Mouse (Mus musculus) limb, embryonic 13.5 days (tissue): ENCODE data around the gene Rpn2. TPM values are rescaled to one million over a fixed set of nuclear protein-coding genes. Genes with fewer than 3 reads are reported as not detected.

Source experiments
- ATAC-seq: fragments of 200-750 bp; cut with Nextera tagmentation; 2 replicates; pipeline ENCODE4 v1.8.0; 2017; ENCODE audit warnings: low read depth, moderate number of reproducible peaks, moderate TSS enrichment; ENCODE audit not compliant: low FRiP score
- H3K27ac ChIP-seq: fragments of 300-500 bp; sonication (generic); 2 replicates; pipeline ENCODE4 v1.5.1; 2015; ENCODE audit warnings: inconsistent platforms, mild to moderate bottlenecking, moderate library complexity
- H3K27me3 ChIP-seq: fragments of 300-500 bp; sonication (generic); 2 replicates; pipeline ENCODE4 v1.6.1; 2015; ENCODE audit warnings: mild to moderate bottlenecking, inconsistent platforms
- H3K36me3 ChIP-seq: fragments of 300-500 bp; sonication (generic); 2 replicates; pipeline ENCODE4 v1.6.1; 2015; ENCODE audit warnings: inconsistent platforms, mild to moderate bottlenecking, moderate library complexity
- H3K4me1 ChIP-seq: fragments of 300-500 bp; sonication (generic); 2 replicates; pipeline ENCODE4 v1.6.1; 2015; ENCODE audit warnings: inconsistent platforms
- H3K4me2 ChIP-seq: fragments of 300-500 bp; sonication (generic); replicated peaks from 2 replicates; pipeline ENCODE4 v1.6.1; 2015; ENCODE audit warnings: inconsistent platforms, mild to moderate bottlenecking, moderate library complexity
- H3K4me3 ChIP-seq: fragments of 300-500 bp; sonication (generic); 2 replicates; pipeline ENCODE4 v1.5.1; 2015; ENCODE audit warnings: moderate library complexity, mild to moderate bottlenecking, inconsistent platforms
- H3K9ac ChIP-seq: fragments of 300-500 bp; sonication (generic); 2 replicates; pipeline ENCODE4 v1.6.1; 2015; ENCODE audit warnings: mild to moderate bottlenecking, inconsistent platforms
- H3K9me3 ChIP-seq: fragments of 300-500 bp; sonication (generic); 2 replicates; pipeline ENCODE4 v1.6.1; 2016; ENCODE audit warnings: inconsistent platforms
- WGBS: fragments of 180-500 bp; shearing (Covaris S2); methylation state at CpG from one replicate; pipeline ENCODE4 v1.1.7; 2015; 5-methylcytosine and 5-hydroxymethylcytosine counted together
- polyA plus RNA-seq: library from polyadenylated mRNA; unstranded; fragments of >200 nt; fragmentation: Nextera tagmentation; extraction: Ambion mirVana; gene quantifications from 2 replicates; pipeline ENCODE4 v1.2.1, GENCODE M21; 2015

The Rpn2 gene
- polyA plus RNA-seq, 1 experiment from 2014 or later: 325 TPM

DNA sequence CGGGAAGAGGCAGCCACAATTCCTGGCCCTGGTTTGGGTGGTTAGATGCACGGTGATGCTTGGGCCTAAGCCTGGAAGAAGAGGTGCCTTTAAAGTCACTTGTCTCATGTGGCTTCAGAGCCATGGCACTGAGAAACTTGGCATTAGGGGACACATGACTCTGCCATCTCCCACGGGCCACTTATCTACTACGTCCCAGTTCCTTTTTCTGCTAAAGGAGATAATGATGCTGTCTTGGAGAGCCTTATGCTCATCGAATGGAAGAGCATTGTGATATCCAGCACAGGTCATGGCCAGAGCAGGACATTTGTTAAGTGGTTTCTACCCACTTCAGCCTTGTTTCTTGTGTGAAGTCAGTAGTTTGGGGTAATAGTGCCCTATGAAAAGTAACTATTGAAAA, 10.2 kb downstream of the Rpn2 start:
- Histone ChIP-seq H3K9ac (no peak overlapping the region), H3K4me3 (no peak overlapping the region), H3K4me2 (no peak overlapping the region), H3K27ac (no peak overlapping the region), H3K27me3 (no peaks in the 10 kb centered on the region), H3K9me3 (no peaks in the 10 kb centered on the region), H3K36me3 (peaks cover 88% of the 10 kb centered on the region), H3K4me1 (peaks cover 4% of the 10 kb centered on the region; the same call in 1 of the 2 replicates)
- WGBS: 88% methylated on average over 5 of the region's 5 CpGs
- no peak for ATAC-seq

- Histone ChIP-seq H3K27ac (no peak overlapping the region), H3K4me1 (peaks cover 4% of the 10 kb centered on the region; the same call in 1 of the 2 replicates), H3K9me3 (no peaks in the 10 kb centered on the region), H3K27me3 (no peaks in the 10 kb centered on the region), H3K4me2 (no peak overlapping the region), H3K9ac (no peak overlapping the region), H3K36me3 (peaks cover 91% of the 10 kb centered on the region), H3K4me3 (no peak overlapping the region)
- WGBS: 25% methylated on average over 2 of the region's 2 CpGs
- ATAC-seq: no peak
Measured at GRCm38 (mm10) chr2:157292093-157292492, 13.3 kb downstream of the Rpn2 start.

- Histone ChIP-seq H3K4me2 (no peak overlapping the region), H3K4me3 (no peak overlapping the region), H3K27ac (no peak overlapping the region), H3K27me3 (no peaks in the 10 kb centered on the region), H3K36me3 (peaks cover 92% of the 10 kb centered on the region), H3K4me1 (no peaks in the 10 kb centered on the region), H3K9ac (no peak overlapping the region), H3K9me3 (no peaks in the 10 kb centered on the region)
- ATAC-seq: no peak
- WGBS: 80% methylated on average over 7 of the region's 7 CpGs
Measured at GRCm38 (mm10) chr2:157296105-157296689, 17.4 kb downstream of the Rpn2 start.

DNA sequence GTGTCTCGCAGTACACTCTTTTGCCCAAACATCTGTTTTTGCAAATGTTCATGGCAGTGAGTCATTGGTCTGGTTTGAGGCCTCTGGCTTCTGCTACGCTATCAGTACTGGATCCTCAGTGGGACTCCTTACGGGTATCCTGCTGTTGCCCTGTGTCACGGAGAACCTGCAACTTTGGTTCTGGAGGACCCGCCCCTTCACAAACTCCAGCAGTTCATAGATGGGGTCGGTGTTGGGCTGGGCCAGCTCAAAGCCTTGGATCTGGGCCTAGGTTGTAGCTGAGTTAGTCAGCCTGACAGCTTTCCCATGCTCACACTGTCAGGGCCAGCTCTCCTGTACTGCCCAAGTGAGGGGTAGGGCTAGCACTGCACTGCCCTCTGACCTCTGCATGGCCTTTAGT, 21.2 kb downstream of the Rpn2 start:
- Histone ChIP-seq H3K4me2 (no peak overlapping the region), H3K9ac (no peak overlapping the region), H3K27me3 (no peaks in the 10 kb centered on the region), H3K4me1 (no peaks in the 10 kb centered on the region), H3K36me3 (peaks cover 92% of the 10 kb centered on the region), H3K9me3 (no peaks in the 10 kb centered on the region), H3K27ac (no peak overlapping the region), H3K4me3 (no peak overlapping the region)
- WGBS: 95% methylated on average over 6 of the region's 6 CpGs
- ATAC-seq: no peak

- no peak overlapping the region for H3K4me3 ChIP-seq
- H3K4me1 ChIP-seq: peaks cover 15% of the 10 kb centered on the region
- no peak overlapping the region for H3K27ac ChIP-seq
- H3K9me3 ChIP-seq: no peaks in the 10 kb centered on the region
- WGBS: 76% methylated on average over 9 of the region's 9 CpGs
- peaks cover 84% of the 10 kb centered on the region for H3K36me3 ChIP-seq
- no peak for ATAC-seq
- H3K4me2 ChIP-seq: no peak overlapping the region
- H3K9ac ChIP-seq: no peak overlapping the region
- H3K27me3 ChIP-seq: no peaks in the 10 kb centered on the region
Measured at GRCm38 (mm10) chr2:157303096-157303495, 24.3 kb downstream of the Rpn2 start.

- 43% methylated on average over 7 of the region's 7 CpGs for WGBS
- Histone ChIP-seq H3K4me1 (peaks cover 18% of the 10 kb centered on the region), H3K4me3 (no peak overlapping the region), H3K9ac (no peak overlapping the region), H3K27ac (peak overlapping the region; percentile 69), H3K9me3 (no peaks in the 10 kb centered on the region), H3K27me3 (no peaks in the 10 kb centered on the region), H3K36me3 (peaks cover 84% of the 10 kb centered on the region), H3K4me2 (no peak overlapping the region)
- ATAC-seq: peak; percentile 75
Measured at GRCm38 (mm10) chr2:157306091-157307032, 27.5 kb downstream of the Rpn2 start.

DNA sequence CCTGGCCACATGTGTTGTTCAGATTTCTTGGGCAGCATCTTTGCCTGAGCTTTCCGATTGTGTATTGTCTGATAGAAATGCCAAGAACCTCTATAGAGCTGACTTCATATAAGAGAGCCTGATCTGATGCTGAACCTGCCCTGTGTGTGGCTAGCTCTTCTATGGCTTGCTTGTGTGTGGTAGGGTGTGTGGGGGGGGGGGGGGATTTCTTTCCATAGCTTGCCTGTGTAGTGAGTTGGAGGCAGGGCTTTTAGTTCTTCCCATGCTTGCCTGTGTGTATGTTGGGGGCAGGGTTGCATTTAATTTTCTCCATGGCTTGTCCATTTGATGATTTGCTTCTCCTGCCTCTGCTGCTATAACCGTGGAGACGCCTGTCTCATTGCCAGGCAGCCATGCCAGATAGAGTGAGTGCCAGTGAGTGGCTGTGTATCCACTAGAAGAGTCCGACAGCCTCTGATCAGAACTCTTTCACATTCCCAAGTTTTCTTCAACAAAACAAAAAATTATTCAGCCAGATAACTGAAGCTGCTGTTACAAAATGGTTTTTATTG, 29.0 kb downstream of the Rpn2 start:
- ATAC-seq: no peak
- Histone ChIP-seq H3K4me1 (peaks cover 18% of the 10 kb centered on the region), H3K4me2 (no peak overlapping the region), H3K9ac (no peak overlapping the region), H3K27me3 (no peaks in the 10 kb centered on the region), H3K27ac (no peak overlapping the region; the same call in 1 of the 2 replicates), H3K4me3 (no peak overlapping the region), H3K9me3 (no peaks in the 10 kb centered on the region), H3K36me3 (peaks cover 87% of the 10 kb centered on the region)
- 79% methylated on average over 4 of the region's 4 CpGs for WGBS

DNA sequence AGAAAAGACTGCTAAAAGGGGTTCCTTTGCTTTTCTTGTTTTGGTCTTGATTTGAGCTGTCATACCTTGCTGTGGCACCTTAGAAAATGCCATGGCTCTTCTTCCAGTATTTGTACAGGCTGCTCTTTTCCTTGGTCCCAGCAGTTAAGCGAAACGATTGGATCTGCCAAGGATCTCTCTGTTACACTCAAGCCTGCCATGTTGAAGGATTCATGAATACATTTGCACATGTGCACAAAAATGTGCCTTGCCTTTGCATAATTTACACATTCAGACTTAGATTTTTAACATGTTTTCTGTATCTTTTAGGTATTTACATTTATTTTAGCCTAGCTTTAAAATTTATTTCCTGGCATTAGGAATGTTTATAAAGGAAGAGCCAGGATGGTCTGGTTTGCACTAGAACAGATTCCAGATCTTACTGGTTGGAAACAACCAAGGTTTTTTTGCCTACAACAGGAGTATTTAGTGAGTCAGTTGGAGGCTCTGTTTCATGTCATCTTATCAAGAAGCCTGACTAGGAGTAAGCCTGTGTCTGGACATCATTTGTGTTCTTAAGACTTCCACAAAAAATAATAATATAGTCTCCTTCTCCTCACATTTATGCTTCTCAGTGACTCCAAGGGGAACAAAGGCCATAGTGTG, 29.6 kb downstream of the Rpn2 start:
- peaks cover 18% of the 10 kb centered on the region for H3K4me1 ChIP-seq
- H3K27me3 ChIP-seq: no peaks in the 10 kb centered on the region
- H3K27ac ChIP-seq: no peak overlapping the region; the same call in 1 of the 2 replicates
- no peak overlapping the region for H3K4me2 ChIP-seq
- H3K4me3 ChIP-seq: no peak overlapping the region
- H3K36me3 ChIP-seq: peaks cover 87% of the 10 kb centered on the region
- WGBS: 90% methylated on average over 2 of the region's 2 CpGs
- no peaks in the 10 kb centered on the region for H3K9me3 ChIP-seq
- ATAC-seq: no peak
- no peak overlapping the region for H3K9ac ChIP-seq

GRCm38 (mm10) chr2:157309611-157310010, 30.8 kb downstream of the Rpn2 start:
- Histone ChIP-seq H3K36me3 (peaks cover 87% of the 10 kb centered on the region), H3K9me3 (no peaks in the 10 kb centered on the region), H3K4me2 (no peak overlapping the region), H3K9ac (no peak overlapping the region), H3K27ac (no peak overlapping the region), H3K4me1 (peaks cover 18% of the 10 kb centered on the region), H3K4me3 (no peak overlapping the region), H3K27me3 (no peaks in the 10 kb centered on the region)
- WGBS: 95% methylated on average over 8 of the region's 8 CpGs
- ATAC-seq: no peak

DNA sequence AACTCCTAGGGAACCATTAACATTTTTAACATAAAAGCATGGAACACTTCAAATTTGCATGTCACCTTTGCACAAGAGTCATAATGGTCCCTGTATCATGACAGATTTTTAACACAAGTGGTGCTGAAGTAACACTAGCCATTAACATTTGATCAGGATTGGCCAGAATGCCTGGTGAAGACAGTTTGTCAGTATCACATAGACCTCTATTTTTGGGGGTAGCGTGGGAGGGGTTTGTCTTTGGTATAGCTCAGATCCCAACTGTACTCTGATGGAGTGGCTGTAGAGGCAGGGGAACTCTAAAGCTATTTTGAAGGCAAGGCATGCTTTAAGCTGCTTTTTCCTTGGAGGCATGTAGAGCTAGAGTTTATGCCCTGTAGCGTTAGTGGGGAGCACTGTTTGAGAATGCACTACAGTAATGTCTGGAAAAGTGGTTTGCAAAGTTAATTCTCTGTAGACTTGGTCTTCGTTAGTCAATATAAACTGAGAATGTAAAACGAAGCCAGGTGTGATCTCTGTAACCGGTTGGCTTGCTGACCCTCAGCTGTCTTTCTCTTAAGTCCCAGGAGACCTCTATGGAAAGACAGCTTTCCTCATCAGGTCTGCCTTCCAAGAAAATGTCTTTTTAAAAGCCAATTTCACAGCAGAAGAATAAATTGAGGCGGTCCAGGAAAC, 32.3 kb downstream of the Rpn2 start:
- WGBS: 75% methylated on average over 6 of the region's 6 CpGs
- 0 out of 2 replicates have a peak overlapping the region, but pooled peaks have one; percentile 22 for H3K27ac ChIP-seq
- peak; percentile 67 for ATAC-seq

DNA sequence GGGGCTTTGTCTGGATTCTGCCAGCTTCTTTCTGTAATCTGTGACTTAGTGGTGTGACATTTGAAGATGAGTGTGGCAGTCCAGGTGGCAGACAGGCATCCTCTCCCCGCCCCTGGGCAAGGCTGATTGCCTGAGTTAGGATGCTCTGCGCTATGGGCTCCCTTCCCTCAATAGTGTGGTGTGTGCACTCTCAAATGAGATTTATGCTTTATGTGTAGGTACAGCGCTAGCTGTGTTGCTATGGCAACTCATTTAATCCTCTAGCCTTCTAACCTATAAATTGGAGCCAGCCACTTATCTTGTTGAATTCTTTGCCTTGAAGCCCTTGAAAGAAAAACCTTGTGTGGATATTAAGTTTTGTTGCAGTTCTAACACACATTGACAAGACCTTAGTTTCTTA, 34.9 kb downstream of the Rpn2 start:
- Histone ChIP-seq H3K27ac (no peak overlapping the region), H3K36me3 (peaks cover 97% of the 10 kb centered on the region), H3K9me3 (no peaks in the 10 kb centered on the region), H3K4me1 (peaks cover 13% of the 10 kb centered on the region), H3K4me2 (no peak overlapping the region), H3K9ac (no peak overlapping the region), H3K4me3 (no peak overlapping the region), H3K27me3 (no peaks in the 10 kb centered on the region)
- ATAC-seq: no peak
- 81% methylated on average over 3 of the region's 3 CpGs for WGBS

More for the DNA sequence above, 32.3 kb downstream of the Rpn2 start:
- Histone ChIP-seq H3K9ac (no peak overlapping the region), H3K9me3 (no peaks in the 10 kb centered on the region), H3K4me1 (peaks cover 12% of the 10 kb centered on the region), H3K27me3 (no peaks in the 10 kb centered on the region), H3K4me2 (no peak overlapping the region), H3K4me3 (no peak overlapping the region), H3K36me3 (peaks cover 91% of the 10 kb centered on the region)
